In genomic region chr2:32608141-32608777, GRCm38 (mm10) we compare ENCODE assay signal across 7 mouse cellular contexts. TPM values are rescaled to one million over a fixed set of nuclear protein-coding genes. Genes with fewer than 3 reads are reported as not detected.
DNase-seq lines count a peak whose midpoint lies in the region; ATAC-seq lines count a peak whose summit lies in the region.

No protein-coding gene starts in this region.

- ATAC-seq in embryonic facial prominence, embryonic 11.5 days (replicated peaks; ENCODE audit: insufficient number of reproducible peaks, low FRiP score, low TSS enrichment, low read depth): peak; percentile 54; the same call in 1 of the 2 replicates
- peak; percentile 63 for ATAC-seq in kidney, embryonic 14.5 days (ENCODE audit: low FRiP score, low TSS enrichment)

- peak overlapping the region; percentile 52 for H3K4me2 ChIP-seq in embryonic facial prominence, embryonic 11.5 days (ENCODE audit: low read depth, low read length)
- H3K4me2 ChIP-seq in kidney, embryonic 14.5 days (replicated peaks; ENCODE audit: low read depth, low read length): peak overlapping the region; percentile 77

- peaks cover 2% of the 10 kb centered on the region; the same call in 1 of the 2 replicates for H3K4me1 ChIP-seq in embryonic facial prominence, embryonic 11.5 days (ENCODE audit: control insufficient read depth, insufficient read depth, low read length)
- H3K4me1 ChIP-seq in heart, embryonic 10.5 days: peaks cover 64% of the 10 kb centered on the region
- H3K4me1 ChIP-seq in kidney, embryonic 14.5 days (ENCODE audit: control insufficient read depth, insufficient read depth, low read length): peaks cover 24% of the 10 kb centered on the region

- peak overlapping the region; percentile 28; the same call in 1 of the 2 replicates for H3K27ac ChIP-seq in embryonic facial prominence, embryonic 11.5 days (replicated peaks; ENCODE audit: low read depth, low read length)
- peak overlapping the region; percentile 94 for H3K27ac ChIP-seq in heart, embryonic 10.5 days
- peak overlapping the region; percentile 77; the same call in 1 of the 2 replicates for H3K27ac ChIP-seq in kidney, embryonic 14.5 days (ENCODE audit: low read depth, low read length)

- H3K9me3 ChIP-seq in embryonic facial prominence, embryonic 11.5 days (replicated peaks; ENCODE audit: control insufficient read depth, low read length): no peaks in the 10 kb centered on the region
- no peaks in the 10 kb centered on the region for H3K9me3 ChIP-seq in heart, embryonic 10.5 days
- H3K9me3 ChIP-seq in kidney, embryonic 14.5 days (ENCODE audit: control insufficient read depth, low read length): no peaks in the 10 kb centered on the region; the same call in 1 of the 2 replicates

- peak overlapping the region; percentile 22; the same call in 1 of the 2 replicates for H3K4me3 ChIP-seq in embryonic facial prominence, embryonic 11.5 days (ENCODE audit: low read depth, low read length)
- peak overlapping the region; percentile 82 for H3K4me3 ChIP-seq in heart, embryonic 10.5 days
- peak overlapping the region; percentile 61 for H3K4me3 ChIP-seq in kidney, embryonic 14.5 days (ENCODE audit: low read length)

- WGBS in embryonic facial prominence, embryonic 11.5 days: 7% methylated on average over 25 of the region's 25 CpGs
- WGBS in heart, embryonic 10.5 days: 4% methylated on average over 25 of the region's 25 CpGs
- 2% methylated on average over 25 of the region's 25 CpGs for WGBS in kidney, embryonic 14.5 days

- no peaks in the 10 kb centered on the region for H3K27me3 ChIP-seq in embryonic facial prominence, embryonic 11.5 days (ENCODE audit: control insufficient read depth, insufficient read depth, low read length)
- H3K27me3 ChIP-seq in heart, embryonic 10.5 days (ENCODE audit: insufficient read depth, poor library complexity, severe bottlenecking): no peaks in the 10 kb centered on the region
- H3K27me3 ChIP-seq in kidney, embryonic 14.5 days (ENCODE audit: control insufficient read depth, insufficient read depth, low read length): no peaks in the 10 kb centered on the region

- H3K36me3 ChIP-seq in embryonic facial prominence, embryonic 11.5 days (replicated peaks; ENCODE audit: control insufficient read depth, insufficient read depth, low read depth, low read length): no peaks in the 10 kb centered on the region
- peaks cover 9% of the 10 kb centered on the region for H3K36me3 ChIP-seq in heart, embryonic 10.5 days
- peaks cover 3% of the 10 kb centered on the region; the same call in 1 of the 2 replicates for H3K36me3 ChIP-seq in kidney, embryonic 14.5 days (ENCODE audit: control insufficient read depth, insufficient read depth, low read length)

- peak overlapping the region; percentile 25; the same call in 1 of the 2 replicates for H3K9ac ChIP-seq in embryonic facial prominence, embryonic 11.5 days (replicated peaks; ENCODE audit: low read length)
- peak overlapping the region; percentile 51 for H3K9ac ChIP-seq in kidney, embryonic 14.5 days (ENCODE audit: low read depth, low read length)

- DNase-seq in ES-CJ7 (ENCODE audit: low read depth, low spot score): peak; percentile 79
- DNase-seq in adipocyte (ENCODE audit: low spot score): peak; percentile 83
- DNase-seq in embryonic facial prominence, embryonic 11.5 days (ENCODE audit: low spot score): peak; percentile 67
- peak; percentile 96 for DNase-seq in heart, embryonic 10.5 days (ENCODE audit: low spot score)
- DNase-seq in lung, postnatal 25 days (ENCODE audit: low spot score): peak; percentile 72
- DNase-seq in retina, embryonic 14.5 days (ENCODE audit: low spot score): peak; percentile 80

RNA-seq across cellular contexts. Expression of gene St6galnac6, which starts 8.8 kb away (rescaled TPM):
- 6.3 and 6.8 TPM in 2 replicates for polyA plus RNA-seq in embryonic facial prominence, embryonic 11.5 days (2014; fragmentation: Nextera tagmentation; extraction: Ambion mirVana)
- 25.1 and 28.4 TPM in 2 replicates for polyA plus RNA-seq in heart, embryonic 10.5 days (2016; fragmentation: Nextera tagmentation; extraction: Ambion mirVana)
- 7.0 and 8.7 TPM in 2 replicates for polyA plus RNA-seq in kidney, embryonic 14.5 days (2014; fragmentation: Nextera tagmentation; extraction: Ambion mirVana)

RNA-seq across cellular contexts. Expression of gene Ak1, which starts 13.3 kb away (rescaled TPM):
- polyA plus RNA-seq in embryonic facial prominence, embryonic 11.5 days (2014; fragmentation: Nextera tagmentation; extraction: Ambion mirVana): 13.7 and 16.6 TPM in 2 replicates
- 179 and 305 TPM in 2 replicates for polyA plus RNA-seq in heart, embryonic 10.5 days (2016; fragmentation: Nextera tagmentation; extraction: Ambion mirVana)
- 22.1 and 25.5 TPM in 2 replicates for polyA plus RNA-seq in kidney, embryonic 14.5 days (2014; fragmentation: Nextera tagmentation; extraction: Ambion mirVana)

RNA-seq across cellular contexts. Expression of gene St6galnac4, which starts 21.4 kb away (rescaled TPM):
- 20.3 and 22.8 TPM in 2 replicates for polyA plus RNA-seq in embryonic facial prominence, embryonic 11.5 days (2014; fragmentation: Nextera tagmentation; extraction: Ambion mirVana)
- 39.8 and 49.0 TPM in 2 replicates for polyA plus RNA-seq in heart, embryonic 10.5 days (2016; fragmentation: Nextera tagmentation; extraction: Ambion mirVana)
- 15.6 and 20.0 TPM in 2 replicates for polyA plus RNA-seq in kidney, embryonic 14.5 days (2014; fragmentation: Nextera tagmentation; extraction: Ambion mirVana)

RNA-seq across cellular contexts. Expression of gene 9430097D07Rik, which starts 32.8 kb away (rescaled TPM):
- polyA plus RNA-seq in embryonic facial prominence, embryonic 11.5 days (2014; fragmentation: Nextera tagmentation; extraction: Ambion mirVana): 0.32 and 0.36 TPM in 2 replicates
- 0.09 and 0.15 TPM in 2 replicates for polyA plus RNA-seq in heart, embryonic 10.5 days (2016; fragmentation: Nextera tagmentation; extraction: Ambion mirVana)
- 0.14 TPM in 1 of 2 replicates, not detected in the other for polyA plus RNA-seq in kidney, embryonic 14.5 days (2014; fragmentation: Nextera tagmentation; extraction: Ambion mirVana)

RNA-seq across cellular contexts. Expression of gene Pip5kl1, which starts 33.7 kb away (rescaled TPM):
- 2.3 and 3.3 TPM in 2 replicates for polyA plus RNA-seq in embryonic facial prominence, embryonic 11.5 days (2014; fragmentation: Nextera tagmentation; extraction: Ambion mirVana)
- 0.43 and 1.1 TPM in 2 replicates for polyA plus RNA-seq in heart, embryonic 10.5 days (2016; fragmentation: Nextera tagmentation; extraction: Ambion mirVana)
- polyA plus RNA-seq in kidney, embryonic 14.5 days (2014; fragmentation: Nextera tagmentation; extraction: Ambion mirVana): 1.8 and 2.3 TPM in 2 replicates

Comparison
In these comparisons a context has a peak if more than half of its experiments do, and no peak if none do; other contexts are left out.
1. Peak in every context shown above with its lines: DNase-seq, ATAC-seq, H3K4me3 ChIP-seq and H3K27ac ChIP-seq.
2. H3K27ac ChIP-seq: peak in every context shown above with its lines; median percentile 94 in heart, embryonic 10.5 days; 77 in kidney, embryonic 14.5 days; 28 in embryonic facial prominence, embryonic 11.5 days.
3. H3K4me3 ChIP-seq: peak in every context shown above with its lines; median percentile 82 in heart, embryonic 10.5 days; 61 in kidney, embryonic 14.5 days; 22 in embryonic facial prominence, embryonic 11.5 days.